Mouse (Mus musculus) heart, postnatal 36 days (tissue): ENCODE results near the gene Marc2. TPM values are rescaled to one million over a fixed set of nuclear protein-coding genes. Genes with fewer than 3 reads are reported as not detected.

Source experiments
- DNase-seq, 2 experiments: peaks; one replicate each; pipeline ENCODE4 v3.0.0; 2021 to 2022
- intact Hi-C: fragments of 180-260 bp; cut with DNase I; formaldehyde crosslinking; loops from one replicate; pipeline ENCODE4 v1.15.1; 2025
- total RNA-seq, 2 experiments: library from RNA; stranded (reverse); gene quantifications; 2 replicates each; pipeline ENCODE4 v1.2.3; 2021

Gene Marc2
- total RNA-seq, 2 experiments from 2014 or later = 127 to 136 TPM

GRCm38 (mm10) chr1:184811716-184812250, 34.5 kb downstream of the Marc2 start:
- no peak for DNase-seq
- intact Hi-C loops = no loop called here

GRCm38 (mm10) chr1:184810780-184811575, 35.3 kb downstream of the Marc2 start, which contains the start of gene Marc1:
Gene Marc1, minus strand, starts transcription at chr1:184811313.
- DNase-seq = no peak
- intact Hi-C loops = no loop called here

- intact Hi-C loops = no loop called here
- DNase-seq = no peak
These were observed 36.7 kb downstream of the Marc2 start for GRCm38 (mm10) chr1:184809578-184810001.

GRCm38 (mm10) chr1:184808418-184809012, 37.7 kb downstream of the Marc2 start:
- intact Hi-C loops = no loop called here
- DNase-seq = no peak

GRCm38 (mm10) chr1:184807627-184808417, 38.4 kb downstream of the Marc2 start:
- intact Hi-C loops = no loop called here
- DNase-seq = no peak

- no peak for DNase-seq
- intact Hi-C loops = no loop called here
These were observed 39.1 kb downstream of the Marc2 start for GRCm38 (mm10) chr1:184807123-184807522.

- intact Hi-C loops = no loop called here
- DNase-seq = no peak
These were observed 40.5 kb downstream of the Marc2 start for GRCm38 (mm10) chr1:184805749-184806148.

GRCm38 (mm10) chr1:184793163-184793876, 52.9 kb downstream of the Marc2 start:
- DNase-seq = peak; percentile 27 to 43
- intact Hi-C loops = loop anchor here (5.0 kb wide), 1 partner anchor 526 kb away; no protein-coding TSS in a partner anchor

GRCm38 (mm10) chr1:184791109-184791508, 55.1 kb downstream of the Marc2 start:
- intact Hi-C loops = loop anchor here (5.0 kb wide), 1 partner anchor 524 kb away; no protein-coding TSS in a partner anchor
- peak; percentile 27 to 46 for DNase-seq

- intact Hi-C loops = no loop called here
- no peak for DNase-seq
These were observed 59.7 kb downstream of the Marc2 start for GRCm38 (mm10) chr1:184786376-184787151.

GRCm38 (mm10) chr1:184783641-184784040, 62.6 kb downstream of the Marc2 start:
- DNase-seq = no peak
- intact Hi-C loops = no loop called here

- intact Hi-C loops = no loop called here
- DNase-seq = no peak
These were observed 64.1 kb downstream of the Marc2 start for GRCm38 (mm10) chr1:184782161-184782513.

GRCm38 (mm10) chr1:184781286-184782160, 64.7 kb downstream of the Marc2 start:
- intact Hi-C loops = no loop called here
- no peak for DNase-seq

- intact Hi-C loops = no loop called here
- no peak for DNase-seq
These were observed 68.1 kb downstream of the Marc2 start for GRCm38 (mm10) chr1:184778157-184778556.

GRCm38 (mm10) chr1:184777061-184777795, 69.0 kb downstream of the Marc2 start:
- no peak for DNase-seq
- intact Hi-C loops = no loop called here

GRCm38 (mm10) chr1:184775289-184775688, 71.0 kb downstream of the Marc2 start:
- intact Hi-C loops = no loop called here
- no peak for DNase-seq

- DNase-seq = no peak
- intact Hi-C loops = loop anchor here (1.0 to 2.0 kb wide), 4 partner anchors 23 to 506 kb away; no protein-coding TSS in a partner anchor
These were observed 74.4 kb downstream of the Marc2 start for GRCm38 (mm10) chr1:184771891-184772249.
